Mouse (Mus musculus) kidney, postnatal 0 days (tissue): ENCODE data around the gene Vps4a. TPM values are rescaled to one million over a fixed set of nuclear protein-coding genes. Genes with fewer than 3 reads are reported as not detected.

Experiments used
- ATAC-seq: fragments of 200-750 bp; cut with Nextera tagmentation; replicated peaks from 2 replicates; pipeline ENCODE4 v1.8.0; 2017; ENCODE audit warnings: low read depth, moderate number of reproducible peaks, moderate TSS enrichment, moderate library complexity; ENCODE audit not compliant: low FRiP score
- DNase-seq: peaks from one replicate; pipeline ENCODE4 v3.0.0-alpha.2; 2016; ENCODE audit warnings: low spot score
- H3K27ac ChIP-seq: fragments of 300-500 bp; sonication (generic); 2 replicates; pipeline ENCODE4 v1.5.1; 2014; ENCODE audit warnings: mild to moderate bottlenecking
- H3K27me3 ChIP-seq: fragments of 300-500 bp; sonication (generic); 2 replicates; pipeline ENCODE4 v1.6.1; 2014; ENCODE audit warnings: low read length, mixed read lengths; ENCODE audit not compliant: insufficient read depth
- H3K36me3 ChIP-seq: fragments of 300-500 bp; sonication (generic); 2 replicates; pipeline ENCODE4 v1.6.1; 2014; ENCODE audit warnings: low read length, mixed read lengths; ENCODE audit not compliant: insufficient read depth
- H3K4me1 ChIP-seq: fragments of 300-500 bp; sonication (generic); replicated peaks from 2 replicates; pipeline ENCODE4 v1.6.1; 2014; ENCODE audit warnings: antibody characterized with exemption, low read length, mixed read lengths; ENCODE audit not compliant: insufficient read depth
- H3K4me2 ChIP-seq: fragments of 300-500 bp; sonication (generic); 2 replicates; pipeline ENCODE4 v1.6.1; 2014; ENCODE audit warnings: mild to moderate bottlenecking, low read length, moderate library complexity, mixed read lengths
- H3K4me3 ChIP-seq: fragments of 300-500 bp; sonication (generic); replicated peaks from 2 replicates; pipeline ENCODE4 v1.5.1; 2014; ENCODE audit warnings: low read depth, low read length
- H3K9ac ChIP-seq: fragments of 300-500 bp; sonication (generic); 2 replicates; pipeline ENCODE4 v1.6.1; 2014; ENCODE audit warnings: low read depth, low read length
- H3K9me3 ChIP-seq: fragments of 300-500 bp; sonication (generic); replicated peaks from 2 replicates; pipeline ENCODE4 v1.6.1; 2016; ENCODE audit warnings: low read length, inconsistent platforms, mixed read lengths
- CTCF ChIP-seq: IDR thresholded peaks from 2 replicates; pipeline ENCODE4 v1.5.1; 2016; ENCODE audit warnings: antibody characterized with exemption, low read depth, mild to moderate bottlenecking, moderate library complexity
- WGBS: fragments of 180-500 bp; shearing (Covaris S2); extraction: QIAGEN DNeasy Blood & Tissue Kit; methylation state at CpG from one replicate; pipeline ENCODE4 v1.1.7; 2014; 5-methylcytosine and 5-hydroxymethylcytosine counted together
- polyA plus RNA-seq: library from polyadenylated mRNA; unstranded; fragments of >200 nt; fragmentation: Nextera tagmentation; extraction: Ambion mirVana; gene quantifications from 2 replicates; pipeline ENCODE4 v1.2.1, GENCODE M21; 2015

Vps4a gene
- polyA plus RNA-seq, 1 experiment from 2014 or later: 59.6 TPM

GRCm38 (mm10) chr8:107056973-107057369 lies 25.9 kb downstream of the Vps4a start:
- Histone ChIP-seq H3K36me3 (peaks cover 13% of the 10 kb centered on the region), H3K4me3 (peak overlapping the region; percentile 96), H3K4me2 (peak overlapping the region; percentile 93), H3K4me1 (peaks cover 17% of the 10 kb centered on the region; the same call in 1 of the 2 replicates), H3K27ac (peak overlapping the region; percentile 81), H3K9me3 (no peaks in the 10 kb centered on the region), H3K9ac (peak overlapping the region; percentile 81), H3K27me3 (no peaks in the 10 kb centered on the region)
- under 1% methylated on average over 33 of the region's 33 CpGs for WGBS
- peak; percentile 80 for ATAC-seq
- TF ChIP-seq CTCF: peak; percentile 17; the same call in 1 of the 2 replicates
- DNase-seq: no peak

- DNase-seq (no peak), ATAC-seq (no peak)
- Histone ChIP-seq H3K4me3 (no peak overlapping the region), H3K27me3 (no peaks in the 10 kb centered on the region), H3K4me2 (no peak overlapping the region), H3K4me1 (peaks cover 4% of the 10 kb centered on the region; the same call in 1 of the 2 replicates), H3K9ac (no peak overlapping the region), H3K27ac (no peak overlapping the region), H3K9me3 (no peaks in the 10 kb centered on the region), H3K36me3 (0 out of 2 replicates have a peak, but pooled peaks cover 4% of the 10 kb centered on the region)
- WGBS: 79% methylated on average over 1 of the region's 1 CpGs
- no peak for TF ChIP-seq CTCF
Measured at GRCm38 (mm10) chr8:107062613-107063012, 31.6 kb downstream of the Vps4a start.

GRCm38 (mm10) chr8:107065511-107066496 lies 34.8 kb downstream of the Vps4a start, which contains the start of gene Tmed6:
Tmed6 (minus strand) TSS chr8:107065644.
- Histone ChIP-seq H3K9ac (no peak within 1 kb of the TSS), H3K27me3 (no peaks in the 10 kb centered on the region), H3K9me3 (no peaks in the 10 kb centered on the region), H3K4me2 (no peak within 1 kb of the TSS), H3K36me3 (peaks cover 10% of the 10 kb centered on the region; the same call in 1 of the 2 replicates), H3K4me3 (no peak within 1 kb of the TSS), H3K4me1 (no peaks in the 10 kb centered on the region), H3K27ac (peak within 1 kb of the TSS; percentile 68)
- no peak for TF ChIP-seq CTCF
- ATAC-seq: peak; percentile 73; the same call in 1 of the 2 replicates
- WGBS: 43% methylated on average over 17 of the region's 17 CpGs
- peak; percentile 29 for DNase-seq

- 76% methylated on average over 4 of the region's 4 CpGs for WGBS
- no peak overlapping the region for H3K9ac ChIP-seq
- no peaks in the 10 kb centered on the region for H3K27me3 ChIP-seq
- no peak for TF ChIP-seq CTCF
- no peak overlapping the region for H3K27ac ChIP-seq
- no peak overlapping the region for H3K4me3 ChIP-seq
- H3K36me3 ChIP-seq: peaks cover 59% of the 10 kb centered on the region
- H3K4me1 ChIP-seq: no peaks in the 10 kb centered on the region
- no peaks in the 10 kb centered on the region for H3K9me3 ChIP-seq
- ATAC-seq (no peak), DNase-seq (no peak)
- H3K4me2 ChIP-seq: no peak overlapping the region
Measured at GRCm38 (mm10) chr8:107073706-107074105, 42.7 kb downstream of the Vps4a start.

GRCm38 (mm10) chr8:107074128-107074527 lies 43.1 kb downstream of the Vps4a start:
- Histone ChIP-seq H3K36me3 (peaks cover 63% of the 10 kb centered on the region), H3K4me1 (no peaks in the 10 kb centered on the region), H3K4me3 (no peak overlapping the region), H3K9ac (no peak overlapping the region), H3K4me2 (no peak overlapping the region), H3K27ac (no peak overlapping the region), H3K27me3 (no peaks in the 10 kb centered on the region), H3K9me3 (no peaks in the 10 kb centered on the region)
- no peak for TF ChIP-seq CTCF
- DNase-seq: no peak
- WGBS: 85% methylated on average over 1 of the region's 1 CpGs
- no peak for ATAC-seq

- DNase-seq (no peak), ATAC-seq (no peak)
- Histone ChIP-seq H3K4me3 (no peak overlapping the region), H3K27me3 (no peaks in the 10 kb centered on the region), H3K36me3 (peaks cover 68% of the 10 kb centered on the region), H3K27ac (no peak overlapping the region), H3K4me2 (no peak overlapping the region), H3K9ac (no peak overlapping the region), H3K9me3 (no peaks in the 10 kb centered on the region), H3K4me1 (no peaks in the 10 kb centered on the region)
- WGBS: 86% methylated on average over 7 of the region's 7 CpGs
- no peak for TF ChIP-seq CTCF
Measured at GRCm38 (mm10) chr8:107076239-107076888, 45.3 kb downstream of the Vps4a start.
